Mouse (Mus musculus) thymus, postnatal 4 days (tissue): ENCODE measurements around the gene Cd180.

Source experiments
- DNase-seq: peaks from one replicate; pipeline ENCODE4 v3.0.0; 2021

Cd180 gene

DNA sequence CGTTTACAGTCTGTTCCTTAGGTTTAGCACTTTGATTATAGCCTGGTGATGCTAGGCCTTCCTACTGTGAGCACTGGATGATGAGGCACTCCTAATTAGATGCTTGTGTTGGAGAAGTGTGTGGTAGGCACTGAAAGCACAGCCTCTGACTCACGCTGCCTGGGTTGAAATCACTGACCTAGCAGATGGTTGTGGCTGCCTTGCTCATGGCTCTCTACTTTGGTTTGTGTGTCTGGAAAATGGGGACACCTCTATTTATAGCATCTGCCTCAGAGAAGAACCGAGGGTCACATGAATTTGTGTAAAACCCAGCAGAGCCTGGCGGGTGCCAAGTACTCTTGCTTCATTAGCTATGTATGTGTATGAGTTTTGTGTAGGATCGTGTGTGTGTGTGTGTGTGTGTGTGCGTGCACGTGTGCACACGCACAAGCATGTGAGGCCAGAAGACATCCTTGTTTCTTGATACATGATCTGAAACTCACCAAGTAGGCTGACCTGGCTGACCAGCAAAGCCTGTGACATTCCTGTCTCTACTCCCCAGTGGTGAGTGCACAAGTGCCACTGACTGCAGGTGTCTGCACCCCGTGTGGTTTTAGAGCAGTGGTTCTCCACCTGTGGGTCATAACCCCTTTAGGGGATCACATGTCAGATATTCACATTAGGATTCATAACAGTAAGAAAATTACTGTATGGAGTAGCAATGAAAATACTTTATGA is 52.4 kb downstream of the Cd180 start:
- DNase-seq, result no peak

DNA sequence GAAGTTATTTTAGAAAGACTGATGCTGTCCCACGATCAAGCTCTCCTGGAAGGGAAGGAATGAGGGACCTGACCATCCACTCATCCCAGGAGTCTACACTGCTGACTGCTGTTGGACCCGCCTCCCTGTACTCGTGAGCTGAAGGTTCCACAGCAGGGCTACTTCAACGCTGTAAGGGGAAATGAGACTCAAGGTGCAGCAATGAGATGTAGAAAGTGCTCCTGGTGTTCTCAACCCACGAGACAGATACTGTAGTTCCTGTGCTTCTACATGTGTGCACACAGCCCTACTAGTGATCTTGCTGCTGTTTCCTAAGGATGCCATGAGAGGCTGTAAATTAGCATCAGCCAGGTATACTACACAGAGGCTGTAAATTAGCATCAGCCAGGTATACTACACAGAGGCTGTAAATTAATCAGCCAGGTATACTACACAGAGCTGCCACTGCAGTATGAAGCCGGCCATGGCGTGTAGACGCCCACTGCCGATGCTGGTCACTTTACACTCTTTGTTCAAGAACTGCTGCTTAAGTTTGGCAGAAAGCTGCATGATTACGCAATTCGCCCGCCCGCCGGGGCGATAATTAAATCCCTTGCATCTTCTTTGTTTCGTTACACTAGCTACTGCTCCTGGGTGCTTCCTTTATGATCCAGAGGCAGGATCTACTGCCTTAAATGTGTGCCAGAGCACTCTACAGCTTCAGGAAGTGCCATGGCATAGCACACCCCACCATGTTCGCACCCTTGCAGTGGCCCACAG is 53.6 kb downstream of the Cd180 start:
- DNase-seq, result no peak

DNA sequence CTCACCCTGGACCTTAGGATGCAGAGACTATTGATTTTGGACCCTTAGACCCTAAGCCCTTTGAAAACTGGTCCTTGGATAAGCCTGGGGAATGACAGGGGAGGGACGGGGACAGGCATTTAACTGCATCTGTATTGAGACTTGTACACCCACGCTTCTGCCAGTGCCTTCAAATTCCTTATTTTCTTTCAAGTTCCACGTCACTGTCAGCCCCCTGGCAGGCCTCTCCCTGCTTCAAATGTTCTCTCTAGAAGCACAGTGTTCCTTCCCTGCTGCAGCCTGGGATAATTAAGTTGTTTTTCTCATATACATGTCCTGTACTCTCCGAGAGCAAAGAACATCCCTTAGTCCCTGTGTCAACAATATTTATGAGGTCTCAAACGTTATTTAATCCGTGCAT is 55.8 kb downstream of the Cd180 start:
- DNase-seq, result no peak

DNA sequence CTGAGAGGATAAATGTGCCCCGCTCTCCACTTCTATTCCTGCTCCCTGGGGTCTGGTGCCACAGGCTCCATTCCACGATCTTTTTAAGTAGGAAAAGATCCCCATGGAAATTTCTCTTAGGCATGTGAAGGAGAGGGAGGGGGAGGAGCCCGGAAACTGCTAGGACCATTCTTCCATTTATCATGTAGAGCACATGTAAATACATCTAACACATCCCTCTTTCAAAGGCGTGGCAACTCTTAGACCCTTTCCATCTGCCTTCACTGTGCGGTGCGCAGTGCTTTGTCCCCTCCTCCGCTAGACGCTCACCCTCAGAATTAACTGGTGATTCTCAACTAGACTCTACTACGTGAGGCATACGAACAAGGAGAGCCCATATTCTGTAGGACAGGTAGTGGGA is 56.5 kb downstream of the Cd180 start:
- no peak for DNase-seq

DNA sequence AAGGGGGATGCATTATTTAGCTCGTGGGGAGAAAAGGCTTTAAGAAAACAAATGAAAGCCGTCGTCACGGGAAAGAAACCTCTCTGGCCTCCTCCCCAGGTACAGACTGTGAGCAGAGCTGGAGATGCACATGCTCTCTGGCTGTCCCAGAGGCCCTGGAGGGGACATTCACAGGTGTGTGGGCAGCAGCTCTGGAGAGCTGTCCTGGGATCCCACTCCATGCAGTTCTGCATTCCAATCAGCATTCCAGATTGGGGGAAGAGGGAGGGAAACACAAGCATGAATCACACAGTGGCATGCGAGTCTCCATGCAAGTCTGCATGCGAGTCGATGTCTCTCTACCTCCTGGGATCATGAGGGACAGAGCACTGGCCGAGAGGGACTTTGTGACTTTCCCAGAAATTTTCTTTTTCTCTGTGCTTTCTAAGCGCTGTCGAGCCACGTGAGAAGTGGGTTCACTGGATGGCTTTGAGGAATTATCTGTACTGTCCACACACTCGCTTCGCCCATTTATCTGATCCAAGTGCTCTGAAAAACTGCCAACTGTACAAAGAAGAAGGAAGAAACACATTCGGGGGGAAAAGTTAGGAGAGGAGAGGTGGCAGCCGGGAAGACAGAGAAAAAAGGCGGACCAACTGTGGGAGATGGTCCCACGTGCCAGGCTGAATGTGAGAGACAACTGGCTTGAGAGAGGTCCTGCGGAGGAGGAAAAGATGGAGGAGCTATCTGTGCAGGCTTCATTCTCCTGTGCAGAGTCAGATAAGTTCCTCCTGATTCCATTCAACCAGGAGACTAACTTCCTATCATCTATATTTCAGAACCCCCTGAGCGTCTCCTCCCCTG is 60.6 kb downstream of the Cd180 start:
- no peak for DNase-seq

DNA sequence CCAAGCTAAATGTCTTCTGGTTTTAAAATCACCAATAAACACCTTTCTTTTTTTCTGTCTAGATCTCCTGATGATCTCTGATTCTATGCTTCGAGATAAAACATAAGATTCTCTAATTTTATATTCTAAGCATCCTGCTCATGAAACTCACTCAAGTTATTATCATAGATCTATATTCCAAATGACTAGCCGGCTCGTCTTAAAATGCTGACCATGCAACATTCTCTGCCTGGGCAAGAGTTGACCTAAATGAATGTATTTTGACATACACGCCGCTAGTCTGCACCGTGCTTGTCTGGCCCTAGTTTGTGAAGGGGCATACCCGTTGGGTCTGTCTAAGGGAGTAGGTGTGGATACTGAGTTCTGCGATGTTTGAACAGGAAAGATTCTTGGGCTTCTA is 61.8 kb downstream of the Cd180 start:
- DNase-seq, result no peak

DNA sequence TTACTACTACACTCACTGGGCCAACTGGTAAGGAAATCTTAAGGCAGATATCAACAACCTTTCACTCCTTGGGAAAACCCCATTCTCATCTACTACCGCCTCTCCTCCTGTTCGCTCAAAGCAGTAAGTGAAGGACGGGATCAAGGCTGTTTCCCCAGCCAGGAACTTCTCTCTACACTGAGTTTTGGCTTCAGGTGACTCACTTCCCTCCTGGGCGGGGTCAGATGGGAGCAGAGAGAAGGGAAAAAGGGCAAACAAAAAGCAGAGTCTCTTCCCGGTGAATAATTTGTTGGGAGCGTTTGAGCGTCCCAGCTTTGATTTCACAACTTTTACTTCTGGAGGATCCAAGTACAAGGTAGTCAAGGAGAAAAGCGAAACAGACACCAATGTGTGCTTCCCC is 62.7 kb downstream of the Cd180 start:
- no peak for DNase-seq

DNA sequence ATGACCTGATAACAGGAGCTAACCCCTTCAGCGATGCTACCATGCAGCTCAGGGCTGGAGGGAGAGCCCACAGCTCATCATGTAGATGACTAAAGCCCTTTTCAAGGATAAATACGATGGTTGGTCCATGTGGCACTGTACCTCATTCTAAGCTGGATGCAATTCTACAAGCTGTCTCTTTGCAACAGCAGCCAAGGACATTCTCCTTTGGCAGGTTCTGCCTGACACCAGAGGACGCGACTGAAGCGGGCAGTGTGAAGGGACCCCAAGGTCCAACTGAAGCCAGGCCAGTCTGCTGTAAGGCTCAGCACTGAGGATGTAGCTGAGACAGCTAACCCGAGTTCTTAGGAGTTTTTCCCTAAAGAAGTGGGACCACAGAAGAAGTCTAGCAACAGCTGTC is 64.7 kb downstream of the Cd180 start:
- no peak for DNase-seq

DNA sequence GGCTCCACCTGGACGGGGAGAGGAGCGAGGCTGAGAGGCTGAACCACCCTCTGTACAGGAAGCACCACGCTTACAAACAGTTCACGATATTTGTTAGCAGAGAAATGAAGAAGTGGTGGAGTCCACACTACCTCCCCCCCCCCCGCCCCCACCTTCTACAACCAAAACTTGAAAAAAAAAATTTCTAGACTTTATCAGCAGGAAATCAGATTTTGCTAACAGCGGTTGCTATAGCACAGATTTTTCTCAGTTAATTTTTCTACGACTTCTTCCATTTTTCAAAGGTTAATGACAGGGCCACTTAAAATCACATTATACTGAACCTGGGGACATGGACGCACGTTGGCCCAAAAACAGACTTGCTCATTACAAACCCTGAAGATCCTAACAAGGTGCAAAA is 68.1 kb downstream of the Cd180 start:
- no peak for DNase-seq

DNA sequence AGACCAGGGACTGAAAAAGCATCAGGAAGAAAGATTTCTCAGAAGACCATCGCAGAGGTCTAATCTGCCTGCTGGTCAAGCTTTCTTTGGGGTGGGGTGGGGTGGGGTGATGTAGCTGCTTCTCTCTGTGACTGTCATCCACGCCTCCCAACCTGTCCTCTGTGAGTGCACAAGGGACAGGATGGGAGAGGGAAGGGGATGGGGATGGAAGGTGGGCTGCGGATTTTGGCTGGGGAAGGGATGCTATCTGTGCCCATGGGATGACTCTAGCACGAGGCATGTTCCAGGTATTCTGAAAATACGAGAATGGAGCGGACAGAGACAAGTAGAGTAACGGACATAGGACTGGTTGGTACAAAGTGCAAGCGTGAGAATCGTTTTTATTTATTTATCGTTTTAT is 68.8 kb downstream of the Cd180 start:
- DNase-seq, result no peak

DNA sequence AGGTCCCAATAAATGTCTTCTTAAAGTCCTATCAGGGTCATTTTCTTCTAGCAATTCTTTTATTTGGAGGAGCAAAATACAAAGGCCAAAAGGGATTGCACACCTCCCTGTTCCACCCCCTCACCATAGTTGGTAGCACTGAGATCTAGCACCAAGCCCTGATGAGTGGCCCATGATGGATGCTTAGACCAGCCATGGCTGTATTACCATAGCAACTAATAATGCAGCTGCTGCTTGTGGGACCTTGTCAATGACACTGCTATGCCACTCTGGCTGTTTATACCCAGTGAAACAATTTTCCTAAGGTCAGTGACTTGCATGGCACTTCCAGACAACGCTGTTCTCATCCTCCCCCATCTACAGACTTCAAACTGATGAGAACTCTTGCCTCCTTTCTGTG is 70.9 kb downstream of the Cd180 start:
- no peak for DNase-seq

DNA sequence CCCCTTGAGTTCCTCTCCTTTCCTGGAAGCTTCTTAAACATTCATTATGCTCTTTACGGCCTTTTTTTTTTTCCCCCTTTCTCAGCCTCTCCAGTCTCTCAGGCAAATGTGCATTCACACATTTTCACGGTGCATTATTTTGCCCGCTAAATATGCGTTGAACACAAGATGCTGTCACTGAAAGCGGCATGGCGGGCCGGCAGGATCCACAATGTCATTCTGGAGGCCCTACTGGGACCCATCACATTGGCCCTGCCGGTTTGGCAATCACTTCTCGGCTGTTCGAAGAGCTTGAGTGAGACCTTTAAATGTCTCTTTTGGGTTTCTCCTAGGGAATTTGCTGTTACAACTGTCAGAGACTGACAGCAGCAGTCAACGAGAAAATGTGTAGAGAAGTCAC is 71.9 kb downstream of the Cd180 start:
- no peak for DNase-seq

DNA sequence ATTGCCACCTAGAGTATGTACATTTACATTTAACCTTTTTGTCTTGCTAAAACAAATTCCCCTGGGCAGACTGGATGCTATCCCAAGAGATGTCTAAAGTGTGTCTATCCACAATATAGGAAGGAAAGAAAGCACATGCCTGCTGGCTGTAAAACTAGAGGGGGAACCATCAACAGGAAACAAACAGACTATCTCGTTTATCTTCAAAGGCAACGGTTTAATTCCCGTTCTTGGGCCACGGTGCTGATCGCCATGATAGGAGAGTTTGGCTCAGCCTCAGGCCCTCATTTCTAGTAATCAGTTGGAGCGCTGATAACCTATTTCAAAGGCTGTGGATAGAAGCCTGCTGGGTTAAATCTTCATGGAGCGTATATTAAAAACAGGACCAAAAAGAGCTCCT is 73.8 kb downstream of the Cd180 start:
- no peak for DNase-seq

DNA sequence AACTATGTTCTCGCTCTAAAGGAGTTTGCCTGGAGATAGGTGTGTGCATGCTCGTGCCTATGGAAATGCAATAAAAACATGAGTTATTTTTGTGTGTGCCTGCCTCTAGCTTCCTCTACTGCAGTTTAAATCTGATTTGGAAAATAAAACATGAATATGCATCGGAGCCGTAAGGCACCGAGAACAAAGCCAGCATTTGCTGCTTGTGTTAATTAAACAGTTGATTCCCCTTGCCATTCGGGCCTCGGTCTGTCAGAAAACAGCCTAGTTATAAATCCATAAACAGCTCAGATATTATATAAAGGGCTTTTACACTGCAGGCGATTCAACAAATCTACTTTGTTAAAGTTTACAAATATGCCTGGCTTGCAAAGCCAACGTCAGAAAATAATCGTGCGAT is 75.2 kb downstream of the Cd180 start:
- DNase-seq, result no peak

DNA sequence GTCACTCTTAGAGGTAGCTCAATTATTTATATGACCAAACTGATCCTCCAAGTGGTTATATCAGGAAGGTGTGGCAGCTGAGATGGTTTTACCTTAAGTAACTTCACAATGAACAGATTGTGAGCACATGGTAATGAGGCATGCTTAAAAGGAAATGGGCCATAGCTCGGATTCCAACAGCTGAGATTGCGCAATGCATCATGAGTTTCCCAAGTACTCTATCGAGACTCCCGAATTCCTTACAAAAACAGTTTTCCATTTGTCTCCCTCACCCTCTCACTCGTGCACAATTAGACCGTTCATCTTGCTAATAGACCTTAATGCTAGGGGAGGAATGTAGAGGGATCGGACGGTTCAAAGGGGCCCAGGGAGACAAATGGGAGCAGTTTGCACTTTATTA is 76.8 kb downstream of the Cd180 start:
- no peak for DNase-seq

DNA sequence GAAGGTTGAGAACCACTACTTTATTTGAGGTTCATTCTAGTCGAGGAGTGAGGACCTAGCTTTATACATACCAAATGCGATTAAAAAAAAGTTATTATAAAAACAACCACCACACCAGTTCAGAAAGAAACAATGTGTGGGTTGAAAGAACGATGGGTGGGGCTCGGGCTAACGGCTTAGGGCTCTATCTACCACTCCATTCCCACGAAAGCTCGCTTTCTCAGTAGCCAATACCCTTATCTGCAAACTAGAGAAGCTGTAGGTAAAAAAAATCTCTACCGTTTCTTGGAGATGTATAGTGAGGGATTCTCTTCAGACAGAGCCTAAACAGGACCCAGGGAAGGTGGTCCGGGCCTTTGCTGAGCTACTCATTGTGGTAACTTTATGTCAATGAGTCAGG is 79.8 kb downstream of the Cd180 start:
- DNase-seq, result no peak

DNA sequence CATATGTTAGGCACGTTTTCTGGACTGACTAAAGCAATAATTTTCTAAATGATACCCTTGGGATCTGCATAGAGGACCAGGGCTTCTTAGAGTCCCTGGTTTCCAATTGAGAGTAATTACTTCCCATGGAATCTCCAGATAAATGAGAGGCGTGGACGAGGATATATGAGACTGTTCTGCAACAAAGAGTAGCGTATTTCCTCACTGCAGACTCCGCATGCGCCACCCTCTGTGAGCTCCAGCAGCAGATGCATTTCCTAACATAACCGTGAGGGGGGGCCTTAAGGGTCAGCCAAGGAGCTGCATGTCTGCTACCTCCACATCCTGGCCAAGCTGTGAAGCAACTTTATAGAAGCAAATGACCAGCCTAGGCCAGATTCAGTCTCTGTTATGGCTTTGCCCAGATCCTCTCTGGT is 81.4 kb downstream of the Cd180 start:
- DNase-seq, result no peak

DNA sequence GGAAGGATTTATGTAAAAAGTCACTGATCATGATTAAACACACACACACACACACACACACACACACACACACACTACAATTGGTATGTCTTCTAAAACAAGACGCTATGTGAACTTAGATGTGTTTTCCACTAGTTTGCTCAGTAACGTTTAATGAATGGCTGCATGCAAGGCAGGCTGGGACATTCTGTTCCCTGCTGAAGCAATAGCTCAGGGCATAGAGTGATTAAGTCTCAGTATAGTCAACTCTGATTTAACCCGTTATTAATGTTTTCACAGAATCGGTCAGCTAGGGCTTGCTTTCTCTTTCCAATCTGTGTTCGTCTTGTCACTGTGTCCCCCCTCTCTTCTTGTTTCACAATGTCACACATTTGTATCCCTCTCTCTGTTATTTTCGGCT is 82.1 kb downstream of the Cd180 start:
- no peak for DNase-seq

DNA sequence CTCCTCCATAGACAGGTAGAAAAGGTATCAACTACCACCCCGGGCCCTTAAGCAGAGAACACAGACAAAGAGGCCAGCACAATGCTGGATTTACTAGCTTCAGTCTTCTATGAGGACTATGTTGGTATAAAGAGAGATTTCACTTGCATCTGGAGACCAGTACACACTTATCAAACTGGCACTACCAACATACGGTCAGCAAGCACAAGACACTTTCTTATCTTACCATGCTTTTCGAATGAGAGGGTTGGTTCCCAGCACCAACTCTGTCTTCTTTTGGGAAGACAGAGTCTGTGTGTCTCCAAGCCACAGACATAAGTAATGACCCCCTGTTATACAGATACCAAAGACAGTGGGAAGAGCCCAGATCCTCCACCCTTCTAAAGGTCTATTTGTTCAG is 85.5 kb downstream of the Cd180 start:
- DNase-seq, result no peak

DNA sequence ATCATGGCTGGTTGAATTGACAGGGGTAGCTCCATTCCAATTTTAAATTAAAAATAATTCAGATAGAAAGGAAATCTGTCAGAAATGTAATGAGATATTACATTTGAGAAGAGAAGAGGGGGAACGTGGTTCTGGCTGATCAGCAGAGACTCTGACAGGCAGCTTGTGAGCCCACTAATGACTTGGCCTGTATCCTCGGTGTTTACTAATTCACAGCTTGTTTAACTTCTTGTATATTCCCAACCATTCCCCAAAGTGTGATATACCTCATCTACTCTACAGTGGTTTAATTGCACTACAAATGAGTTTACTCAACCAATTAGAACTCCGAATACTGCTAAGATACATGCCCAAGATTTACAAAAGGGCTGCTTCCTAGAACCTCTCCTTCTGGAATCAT is 85.9 kb downstream of the Cd180 start:
- DNase-seq, result no peak

DNA sequence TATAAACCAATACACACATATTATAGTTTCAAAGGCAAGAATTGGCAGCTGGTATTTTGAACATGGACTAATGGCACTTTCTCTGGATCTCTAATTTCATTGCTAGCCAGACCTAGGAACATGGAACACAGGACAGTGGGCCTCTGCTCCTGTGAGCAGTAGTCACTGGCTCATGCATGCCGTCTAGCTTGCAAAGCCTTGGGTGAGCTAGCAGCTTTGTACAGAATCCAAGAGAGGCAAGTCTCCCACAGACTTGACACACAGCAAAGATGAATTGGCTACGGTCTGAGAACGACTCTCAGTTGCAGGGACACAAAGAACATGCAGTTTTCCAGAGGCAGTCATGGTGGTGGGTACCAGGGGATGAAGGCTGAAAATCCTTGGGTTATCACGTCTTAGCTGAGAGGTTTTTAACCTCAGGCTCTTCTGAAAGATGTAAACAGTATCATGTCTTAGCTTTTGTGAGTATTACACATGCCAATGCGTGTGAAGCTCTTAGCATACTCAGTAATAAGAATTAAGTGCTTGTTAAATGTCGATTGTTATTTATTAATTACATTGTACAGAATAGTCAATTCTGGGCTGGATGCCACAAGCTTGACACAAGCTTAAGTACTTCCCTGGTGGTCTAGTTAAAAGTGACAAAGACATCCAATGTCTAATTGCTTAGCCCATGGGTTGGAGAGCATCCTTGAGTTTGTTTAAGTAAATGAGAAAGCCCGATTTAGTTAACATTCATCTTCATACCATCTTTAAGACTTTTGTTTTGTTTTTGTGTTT is 90.4 kb downstream of the Cd180 start:
- no peak for DNase-seq

DNA sequence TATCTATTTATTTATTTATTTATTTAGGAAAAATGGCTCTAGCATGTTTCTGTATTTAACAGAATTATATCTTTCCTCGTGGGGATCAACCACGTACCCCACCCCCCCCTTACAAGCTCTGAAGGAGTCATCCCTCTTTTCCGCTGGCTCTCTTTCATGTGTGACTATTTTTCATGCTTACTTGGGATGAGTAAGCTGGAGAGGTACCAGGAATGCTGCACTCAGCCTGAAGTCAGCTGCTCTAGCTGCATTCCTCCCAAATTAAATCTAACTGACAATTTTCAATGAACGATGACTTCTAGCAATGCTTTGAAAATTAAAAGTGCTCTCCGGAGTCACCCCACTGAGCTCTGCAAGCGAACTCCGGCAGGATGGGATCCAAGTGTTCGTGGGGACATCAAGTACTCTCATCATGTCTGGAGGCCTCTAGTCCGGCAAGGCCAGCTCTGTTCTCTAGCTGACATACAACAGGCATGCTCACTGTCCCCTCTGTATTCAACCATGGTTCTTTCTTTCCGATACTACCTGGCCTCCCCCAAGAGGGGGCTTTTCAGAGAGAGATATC is 93.4 kb downstream of the Cd180 start:
- DNase-seq, result no peak
